Mouse (Mus musculus): ENCODE results near the gene Xrcc5.

The Xrcc5 gene

DNA sequence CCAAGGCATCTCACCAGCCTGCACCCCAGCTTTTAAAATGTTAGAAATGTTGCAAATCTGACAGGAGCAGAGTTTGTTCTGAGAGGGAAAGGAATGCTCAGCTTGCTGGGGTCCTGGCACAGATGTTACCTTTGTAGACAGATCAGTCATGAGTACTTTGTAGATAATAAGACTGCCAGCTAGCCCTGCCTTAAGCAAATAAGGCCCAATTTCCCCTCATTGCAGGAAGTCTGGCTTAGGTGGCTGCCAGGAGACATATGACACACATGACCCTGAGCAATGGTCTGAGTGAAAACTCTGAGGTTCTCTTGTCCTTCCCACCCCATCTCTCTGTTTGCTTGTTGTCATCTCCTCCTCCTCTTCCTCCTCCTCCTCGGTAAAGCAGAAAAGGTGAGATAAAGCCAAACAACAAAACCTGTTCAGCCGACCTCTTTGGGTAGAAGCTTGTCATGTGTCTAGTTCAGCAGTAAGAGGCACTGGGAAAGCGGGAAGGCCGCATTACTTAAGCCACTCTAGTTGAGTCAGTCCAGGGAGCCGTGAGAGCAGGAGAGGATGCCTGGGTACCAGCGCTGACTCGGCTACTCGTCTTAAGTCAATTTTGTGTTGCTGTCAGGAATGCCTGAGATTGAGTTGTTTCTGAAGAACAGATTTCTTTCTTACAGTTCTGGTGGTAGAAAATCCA lies 92.6 kb downstream of the Xrcc5 start:
- DNase-seq (ENCODE audit: low read depth) = peak; percentile 22

DNA sequence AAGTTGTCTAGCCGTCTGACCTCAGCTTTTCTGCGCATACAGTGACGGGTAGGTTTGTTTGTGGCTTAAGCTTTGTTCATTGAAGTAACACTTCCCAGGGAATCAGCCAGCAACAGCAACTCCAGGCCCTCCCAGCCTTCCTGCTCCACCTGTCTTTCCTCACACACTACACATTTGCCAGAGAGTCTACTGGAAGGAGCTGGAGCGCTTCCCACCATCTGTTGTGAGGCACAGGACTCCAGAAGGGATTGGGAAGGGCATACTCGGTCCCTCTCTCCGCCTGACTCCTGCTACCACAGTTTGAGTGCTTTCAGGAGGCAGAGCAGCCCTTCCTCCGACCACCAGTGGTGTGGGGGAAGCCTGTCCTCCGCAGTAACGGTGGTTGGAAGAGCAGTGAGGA lies 93.4 kb downstream of the Xrcc5 start:
- DNase-seq (ENCODE audit: low read depth) = peak; percentile 50

GRCm38 (mm10) chr1:72401331-72402069 lies 94.3 kb downstream of the Xrcc5 start:
- DNase-seq (ENCODE audit: low read depth) = no peak

GRCm38 (mm10) chr1:72406505-72407079 lies 99.4 kb downstream of the Xrcc5 start:
- DNase-seq (ENCODE audit: low read depth) = no peak

GRCm38 (mm10) chr1:72409936-72410335 lies 102.7 kb downstream of the Xrcc5 start:
- DNase-seq (ENCODE audit: low read depth) = peak; percentile 67

GRCm38 (mm10) chr1:72411108-72411507 lies 103.9 kb downstream of the Xrcc5 start:
- DNase-seq (ENCODE audit: low read depth) = no peak

GRCm38 (mm10) chr1:72413205-72413604 lies 106.0 kb downstream of the Xrcc5 start:
- DNase-seq (ENCODE audit: low read depth) = no peak

- no peak for DNase-seq (ENCODE audit: low read depth)
Observed at GRCm38 (mm10) chr1:72414133-72414532, 106.9 kb downstream of the Xrcc5 start.

DNA sequence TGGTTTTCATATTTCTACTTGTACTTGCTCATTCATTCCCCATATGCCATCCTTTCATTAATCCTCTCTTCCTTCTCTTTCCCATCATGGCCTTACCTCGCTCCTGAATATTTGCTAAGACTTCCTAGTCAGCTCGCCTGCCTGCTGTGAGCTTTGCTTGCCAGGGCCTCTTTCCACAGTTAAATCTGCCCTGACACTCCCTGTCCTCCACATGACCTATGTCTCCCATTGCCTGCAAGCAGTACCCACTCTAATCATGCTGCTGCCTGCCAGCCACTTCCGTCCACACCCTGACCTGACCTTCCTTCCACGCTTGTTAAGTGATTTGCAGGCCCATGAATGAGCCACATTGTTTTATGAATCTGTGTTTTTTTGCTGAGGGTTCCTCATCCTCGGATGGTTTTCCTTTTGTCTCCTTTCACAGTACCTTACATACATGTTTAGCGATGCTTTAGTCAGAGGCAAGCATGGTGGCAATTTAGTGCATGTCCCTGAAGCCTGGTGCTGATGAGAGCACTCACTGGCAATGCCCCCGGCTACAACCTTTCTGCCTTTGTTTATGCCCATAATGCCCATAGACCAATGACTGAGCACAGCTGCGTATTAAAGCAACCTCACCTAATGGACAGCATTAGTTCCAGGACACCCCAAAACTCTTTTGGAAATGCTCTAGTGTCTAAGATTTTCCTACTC lies 107.5 kb downstream of the Xrcc5 start:
- peak; percentile 12 for DNase-seq (ENCODE audit: low read depth)

DNA sequence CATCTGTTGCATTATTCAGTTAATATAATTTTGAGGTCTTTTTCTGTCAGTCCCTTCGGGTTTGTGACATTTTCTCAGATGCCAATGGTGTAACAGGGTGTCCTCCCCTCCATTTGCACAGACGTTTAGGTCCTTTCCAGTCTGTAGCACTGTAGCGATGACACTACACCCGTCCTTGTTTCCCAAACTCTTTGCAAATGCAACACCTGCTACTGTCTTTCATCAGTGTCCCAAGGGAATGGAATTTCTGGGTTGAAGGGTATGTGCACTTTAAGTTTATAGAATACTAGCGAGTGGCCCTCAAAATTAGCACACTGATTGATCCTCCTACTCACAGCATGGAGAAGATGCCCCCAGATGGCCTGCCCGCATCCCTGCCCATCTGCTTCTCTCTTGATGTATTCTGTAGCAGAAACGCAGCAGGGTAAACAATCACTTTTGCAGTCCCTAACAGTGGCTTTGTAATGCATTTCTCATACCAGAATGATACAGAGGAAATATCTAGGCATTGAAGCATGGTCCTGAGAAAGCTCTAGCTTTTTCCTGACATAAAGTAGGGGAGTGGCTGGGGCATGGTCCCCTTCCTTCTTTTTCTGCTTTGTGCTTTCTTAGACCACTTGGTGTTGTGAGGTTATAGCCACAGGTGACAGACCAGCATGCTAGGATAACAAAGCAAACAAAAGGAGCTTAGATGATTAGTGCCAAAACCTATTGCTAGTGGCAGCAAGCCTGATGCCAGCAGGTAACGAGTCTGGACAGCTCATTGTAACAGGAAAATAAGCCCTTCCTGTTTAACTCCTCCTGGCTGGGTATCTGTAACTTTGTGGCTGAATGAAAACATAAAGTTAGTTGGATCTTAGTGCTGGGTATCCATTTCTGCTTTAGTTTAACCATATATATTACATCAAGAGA lies 111.8 kb downstream of the Xrcc5 start:
- DNase-seq (ENCODE audit: low read depth) = no peak

- peak; percentile 38 for DNase-seq (ENCODE audit: low read depth)
Observed at GRCm38 (mm10) chr1:72420220-72420619, 113.0 kb downstream of the Xrcc5 start.

GRCm38 (mm10) chr1:72422121-72422520 lies 114.9 kb downstream of the Xrcc5 start:
- DNase-seq (ENCODE audit: low read depth) = no peak

GRCm38 (mm10) chr1:72426456-72426855 lies 119.2 kb downstream of the Xrcc5 start:
- no peak for DNase-seq (ENCODE audit: low read depth)

DNA sequence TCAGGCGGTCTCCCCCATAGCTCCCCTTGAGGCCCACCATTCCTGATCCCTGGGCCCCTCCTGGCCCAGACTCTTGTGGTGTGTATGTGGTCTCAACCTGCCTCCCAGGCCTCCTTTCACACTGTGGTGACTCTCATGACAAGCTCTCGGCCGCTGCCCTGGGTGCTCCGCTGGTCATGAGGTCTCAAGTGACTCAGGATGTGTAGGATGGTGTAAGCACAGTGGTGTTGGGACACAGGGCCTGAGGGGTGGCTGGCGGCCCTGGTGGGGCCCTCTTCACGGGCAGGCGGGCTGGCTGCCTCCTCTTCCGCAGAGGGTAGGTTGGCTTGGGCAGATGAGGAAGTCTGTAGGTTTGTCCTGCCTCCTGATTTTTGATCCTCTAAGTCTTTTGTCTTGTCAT lies 121.3 kb downstream of the Xrcc5 start:
- DNase-seq (ENCODE audit: low read depth) = peak; percentile 42

- DNase-seq (ENCODE audit: low read depth) = peak; percentile 81
Observed at GRCm38 (mm10) chr1:72429107-72429807, 122.0 kb downstream of the Xrcc5 start.

GRCm38 (mm10) chr1:72432579-72432978 lies 125.4 kb downstream of the Xrcc5 start:
- DNase-seq (ENCODE audit: low read depth) = no peak

- DNase-seq (ENCODE audit: low read depth) = no peak
Observed at GRCm38 (mm10) chr1:72434510-72434909, 127.3 kb downstream of the Xrcc5 start.

GRCm38 (mm10) chr1:72436967-72437366 lies 129.7 kb downstream of the Xrcc5 start:
- DNase-seq (ENCODE audit: low read depth) = no peak

DNA sequence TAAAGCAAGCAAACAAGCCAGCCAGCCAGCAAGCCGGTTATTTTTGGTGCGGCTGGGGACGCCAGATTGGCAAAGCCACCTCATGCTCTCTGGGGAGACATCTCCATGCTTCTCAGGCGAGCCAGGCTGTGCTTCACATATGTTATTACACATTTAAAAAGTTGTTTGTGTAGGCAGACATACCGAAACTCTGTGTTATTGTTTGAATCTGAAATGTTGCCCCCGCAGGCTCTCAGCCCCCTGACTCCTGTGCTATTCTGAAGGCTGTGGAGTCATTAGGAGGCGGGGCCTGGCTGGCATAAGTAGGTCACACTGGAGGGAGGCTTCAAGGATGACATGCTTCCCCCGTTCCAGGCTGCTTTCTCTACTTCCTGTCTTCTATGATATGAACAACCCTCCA lies 131.9 kb downstream of the Xrcc5 start:
- DNase-seq (ENCODE audit: low read depth) = peak; percentile 17

GRCm38 (mm10) chr1:72442747-72443146 lies 135.5 kb downstream of the Xrcc5 start:
- peak; percentile 58 for DNase-seq (ENCODE audit: low read depth)

All from NIH3T3 (cell line).